Mouse (Mus musculus): ENCODE data around the gene Fam183b. TPM values are rescaled to one million over a fixed set of nuclear protein-coding genes. Genes with fewer than 3 reads are reported as not detected.
A peak's percentile ranks its signal among the peaks of the same experiment; 100 is the strongest.
"Not testable (repeated sequence)": the region's sequence is repeated elsewhere in the genome, so short reads cannot be mapped to it uniquely, and the experiment has no call there.

The Fam183b gene
- 1 to 10 TPM; 2.2 to 2.7 TPM for total RNA-seq (2021)
- 0.39 TPM in 1 of 2 replicates, not detected in the other for polyA plus RNA-seq (2012; rRNA removed)
- long read RNA-seq: 0 reads

- DNase-seq: peak; percentile 13
These were observed at the start of gene Fam183b for GRCm38 (mm10) chr11:58801558-58802228. Gene Fam183b, minus strand, starts transcription at chr11:58801960.

- no peak for DNase-seq
These were observed 48.0 kb upstream of the Fam183b start for GRCm38 (mm10) chr11:58849731-58850130.

GRCm38 (mm10) chr11:58847636-58848035 lies 45.9 kb upstream of the Fam183b start:
- no peak for DNase-seq

GRCm38 (mm10) chr11:58846919-58847461 lies 45.2 kb upstream of the Fam183b start, which contains the start of gene Gm12258:
Gene Gm12258, plus strand, starts transcription at chr11:58847158.
- peak; percentile 92 for DNase-seq

GRCm38 (mm10) chr11:58838951-58839350 lies 37.2 kb upstream of the Fam183b start, which contains the start of gene Olfr311:
Gene Olfr311, plus strand, starts transcription at chr11:58839251.
- DNase-seq: not testable (repeated sequence)

- DNase-seq: not testable (repeated sequence)
These were observed 30.8 kb upstream of the Fam183b start for GRCm38 (mm10) chr11:58832541-58832940.

GRCm38 (mm10) chr11:58829764-58830163 lies 28.0 kb upstream of the Fam183b start:
- no peak for DNase-seq

- DNase-seq: not testable (repeated sequence)
These were observed 27.2 kb upstream of the Fam183b start, which contains the start of gene Olfr312 for GRCm38 (mm10) chr11:58828937-58829336. Gene Olfr312, plus strand, starts transcription at chr11:58829237.

- no peak for DNase-seq
These were observed 13.9 kb upstream of the Fam183b start for GRCm38 (mm10) chr11:58815676-58816075.

GRCm38 (mm10) chr11:58814700-58815099 lies 12.9 kb upstream of the Fam183b start, which contains the start of gene Olfr313:
Gene Olfr313, plus strand, starts transcription at chr11:58815000.
- DNase-seq: not testable (repeated sequence)

- DNase-seq: no peak
These were observed 10.2 kb upstream of the Fam183b start for GRCm38 (mm10) chr11:58812001-58812400.

- no peak for DNase-seq
These were observed 2.6 kb upstream of the Fam183b start for GRCm38 (mm10) chr11:58804393-58804792.

- DNase-seq: no peak
These were observed 2.1 kb upstream of the Fam183b start for GRCm38 (mm10) chr11:58803871-58804270.

GRCm38 (mm10) chr11:58799747-58800146 lies 2.0 kb downstream of the Fam183b start:
- no peak for DNase-seq

GRCm38 (mm10) chr11:58796850-58797249 lies 4.9 kb downstream of the Fam183b start:
- DNase-seq: no peak

- DNase-seq: no peak
These were observed 5.9 kb downstream of the Fam183b start for GRCm38 (mm10) chr11:58795856-58796255.

GRCm38 (mm10) chr11:58790646-58791045 lies 11.1 kb downstream of the Fam183b start:
- no peak for DNase-seq

GRCm38 (mm10) chr11:58790053-58790452 lies 11.7 kb downstream of the Fam183b start:
- DNase-seq: no peak

- DNase-seq: no peak
These were observed 12.2 kb downstream of the Fam183b start for GRCm38 (mm10) chr11:58789532-58789931.

- DNase-seq: no peak
These were observed 13.4 kb downstream of the Fam183b start for GRCm38 (mm10) chr11:58788346-58788745.

GRCm38 (mm10) chr11:58787651-58788050 lies 14.1 kb downstream of the Fam183b start:
- no peak for DNase-seq

GRCm38 (mm10) chr11:58784182-58784581 lies 17.6 kb downstream of the Fam183b start:
- no peak for DNase-seq

- no peak for DNase-seq
These were observed 19.2 kb downstream of the Fam183b start, which contains the start of gene Olfr314 for GRCm38 (mm10) chr11:58782480-58783089. Gene Olfr314, plus strand, starts transcription at chr11:58782952.

Measured in adrenal gland, adult 2 months (tissue).